Mouse (Mus musculus) embryonic facial prominence, embryonic 11.5 days (tissue): ENCODE measurements around the gene Eno2. TPM values are rescaled to one million over a fixed set of nuclear protein-coding genes. Genes with fewer than 3 reads are reported as not detected.
A peak's percentile ranks its signal among the peaks of the same experiment; 100 is the strongest.

Experiments used
- ATAC-seq: fragments of 200-750 bp; cut with Nextera tagmentation; replicated peaks from 2 replicates; pipeline ENCODE4 v1.8.0; 2017; ENCODE audit warnings: low read depth; ENCODE audit not compliant: insufficient number of reproducible peaks, low FRiP score, low TSS enrichment
- DNase-seq: peaks from one replicate; pipeline ENCODE4 v3.0.0-alpha.2; 2015; ENCODE audit warnings: low spot score
- H3K27ac ChIP-seq: fragments of 300-500 bp; sonication (generic); replicated peaks from 2 replicates; pipeline ENCODE4 v1.5.1; 2014; ENCODE audit warnings: mild to moderate bottlenecking, low read depth, low read length, control low read depth
- H3K27me3 ChIP-seq: fragments of 300-500 bp; sonication (generic); 2 replicates; pipeline ENCODE4 v1.6.1; 2014; ENCODE audit warnings: mild to moderate bottlenecking, low read length, moderate library complexity, mixed read lengths; ENCODE audit not compliant: control insufficient read depth, insufficient read depth
- H3K36me3 ChIP-seq: fragments of 300-500 bp; sonication (generic); replicated peaks from 2 replicates; pipeline ENCODE4 v1.6.1; 2014; ENCODE audit warnings: low read depth, mild to moderate bottlenecking, low read length, moderate library complexity, mixed read lengths; ENCODE audit not compliant: control insufficient read depth, insufficient read depth
- H3K4me1 ChIP-seq: fragments of 300-500 bp; sonication (generic); 2 replicates; pipeline ENCODE4 v1.6.1; 2014; ENCODE audit warnings: low read length, mixed read lengths; ENCODE audit not compliant: control insufficient read depth, insufficient read depth
- H3K4me2 ChIP-seq: fragments of 300-500 bp; sonication (generic); 2 replicates; pipeline ENCODE4 v1.6.1; 2014; ENCODE audit warnings: low read depth, mild to moderate bottlenecking, control low read depth, low read length, moderate library complexity
- H3K4me3 ChIP-seq: fragments of 300-500 bp; sonication (generic); 2 replicates; pipeline ENCODE4 v1.5.1; 2014; ENCODE audit warnings: low read depth, low read length, control low read depth
- H3K9ac ChIP-seq: fragments of 300-500 bp; sonication (generic); replicated peaks from 2 replicates; pipeline ENCODE4 v1.6.1; 2014; ENCODE audit warnings: mild to moderate bottlenecking, control low read depth, low read length
- H3K9me3 ChIP-seq: fragments of 300-500 bp; sonication (generic); replicated peaks from 2 replicates; pipeline ENCODE4 v1.6.1; 2016; ENCODE audit warnings: mild to moderate bottlenecking, low read length, inconsistent platforms, mixed read lengths; ENCODE audit not compliant: control insufficient read depth
- WGBS: fragments of 180-500 bp; shearing (Covaris S2); extraction: QIAGEN DNeasy Blood & Tissue Kit; methylation state at CpG from one replicate; pipeline ENCODE4 v1.1.7; 2014; 5-methylcytosine and 5-hydroxymethylcytosine counted together
- polyA plus RNA-seq: library from polyadenylated mRNA; unstranded; fragments of >200 nt; fragmentation: Nextera tagmentation; extraction: Ambion mirVana; gene quantifications from 2 replicates; pipeline ENCODE4 v1.2.1, GENCODE M21; 2014

Gene Eno2
- 4.3 and 4.5 TPM in 2 replicates for polyA plus RNA-seq

GRCm38 (mm10) chr6:124769101-124769765 lies at the start of gene Eno2:
Eno2 (minus strand) TSS chr6:124769673.
- H3K9me3 ChIP-seq = no peaks in the 10 kb centered on the region
- peak within 1 kb of the TSS; percentile 44 for H3K4me3 ChIP-seq
- DNase-seq (peak; percentile 69), ATAC-seq (peak; percentile 38)
- peak within 1 kb of the TSS; percentile 58 for H3K9ac ChIP-seq
- under 1% methylated on average over 51 of the region's 54 CpGs for WGBS
- H3K4me1 ChIP-seq = peaks cover 4% of the 10 kb centered on the region
- peaks cover 3% of the 10 kb centered on the region; the same call in 1 of the 2 replicates for H3K27me3 ChIP-seq
- peak within 1 kb of the TSS; percentile 88 for H3K4me2 ChIP-seq
- H3K36me3 ChIP-seq = no peaks in the 10 kb centered on the region
- no peak within 1 kb of the TSS for H3K27ac ChIP-seq

DNA sequence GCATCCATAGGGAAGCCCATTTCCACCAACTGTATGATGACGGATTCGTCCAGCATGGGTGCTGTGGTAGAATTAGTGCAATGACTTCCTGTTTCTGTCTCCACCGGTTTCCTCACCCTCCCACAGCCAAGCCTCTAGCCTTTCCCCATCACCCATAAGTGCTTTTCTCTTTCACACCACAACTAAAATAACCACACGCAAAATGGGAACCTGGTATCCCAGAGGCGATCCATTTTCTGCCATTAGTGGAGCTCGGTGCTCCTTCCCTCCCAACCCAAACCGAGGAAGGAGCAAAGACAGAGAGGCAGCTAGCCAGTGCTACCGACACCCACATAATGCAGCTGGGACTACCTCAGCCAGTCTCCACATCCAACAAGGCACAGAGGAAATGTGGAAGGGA lies 48.5 kb upstream of the Eno2 start:
- peaks cover 15% of the 10 kb centered on the region for H3K36me3 ChIP-seq
- H3K4me1 ChIP-seq = no peaks in the 10 kb centered on the region
- 92% methylated on average over 8 of the region's 8 CpGs for WGBS
- no peaks in the 10 kb centered on the region for H3K9me3 ChIP-seq
- no peak overlapping the region for H3K4me3 ChIP-seq
- H3K27me3 ChIP-seq = no peaks in the 10 kb centered on the region
- no peak overlapping the region for H3K9ac ChIP-seq
- no peak overlapping the region for H3K27ac ChIP-seq
- ATAC-seq (no peak), DNase-seq (no peak)
- H3K4me2 ChIP-seq = no peak overlapping the region

DNA sequence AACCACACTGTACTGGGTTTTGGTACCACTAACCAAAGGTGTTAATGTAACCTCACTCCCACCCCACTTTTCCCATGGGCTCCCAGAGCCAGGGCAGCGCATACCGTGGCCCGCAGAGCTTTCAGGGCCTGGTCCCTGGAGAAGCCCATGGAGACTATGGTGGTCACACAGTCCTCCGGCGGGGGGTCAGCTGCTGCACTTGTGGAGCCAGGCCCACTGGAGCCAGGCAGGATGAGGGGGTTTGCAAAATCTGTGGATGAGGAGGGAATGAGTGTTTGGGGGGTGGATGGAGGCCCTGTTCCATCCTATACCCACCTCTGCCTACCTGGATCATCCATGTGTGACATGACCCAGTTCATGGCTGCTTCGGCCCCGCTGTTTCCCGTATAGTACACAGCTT lies 48.1 kb upstream of the Eno2 start:
- H3K4me3 ChIP-seq = no peak overlapping the region
- DNase-seq (no peak), ATAC-seq (no peak)
- no peaks in the 10 kb centered on the region for H3K4me1 ChIP-seq
- no peak overlapping the region for H3K27ac ChIP-seq
- H3K9me3 ChIP-seq = no peaks in the 10 kb centered on the region
- no peak overlapping the region for H3K4me2 ChIP-seq
- no peaks in the 10 kb centered on the region for H3K27me3 ChIP-seq
- WGBS = 95% methylated on average over 8 of the region's 8 CpGs
- H3K9ac ChIP-seq = no peak overlapping the region
- peaks cover 15% of the 10 kb centered on the region for H3K36me3 ChIP-seq

- DNase-seq (no peak), ATAC-seq (no peak)
- H3K27me3 ChIP-seq = no peaks in the 10 kb centered on the region
- no peak overlapping the region for H3K4me2 ChIP-seq
- no peaks in the 10 kb centered on the region for H3K4me1 ChIP-seq
- 94% methylated on average over 11 of the region's 11 CpGs for whole genome bisulfite sequencing
- peaks cover 15% of the 10 kb centered on the region for H3K36me3 ChIP-seq
- H3K27ac ChIP-seq = no peak overlapping the region
- H3K9ac ChIP-seq = no peak overlapping the region
- H3K9me3 ChIP-seq = no peaks in the 10 kb centered on the region
- no peak overlapping the region for H3K4me3 ChIP-seq
Measured at GRCm38 (mm10) chr6:124817125-124817524, 47.7 kb upstream of the Eno2 start.

GRCm38 (mm10) chr6:124816611-124817010 lies 47.1 kb upstream of the Eno2 start:
- no peak for DNase-seq
- H3K27ac ChIP-seq = no peak overlapping the region
- no peaks in the 10 kb centered on the region for H3K27me3 ChIP-seq
- no peaks in the 10 kb centered on the region for H3K9me3 ChIP-seq
- H3K9ac ChIP-seq = no peak overlapping the region
- H3K4me3 ChIP-seq = no peak overlapping the region
- H3K4me2 ChIP-seq = no peak overlapping the region
- H3K4me1 ChIP-seq = no peaks in the 10 kb centered on the region
- peaks cover 16% of the 10 kb centered on the region for H3K36me3 ChIP-seq
- no peak for ATAC-seq
- WGBS = 89% methylated on average over 4 of the region's 4 CpGs

DNA sequence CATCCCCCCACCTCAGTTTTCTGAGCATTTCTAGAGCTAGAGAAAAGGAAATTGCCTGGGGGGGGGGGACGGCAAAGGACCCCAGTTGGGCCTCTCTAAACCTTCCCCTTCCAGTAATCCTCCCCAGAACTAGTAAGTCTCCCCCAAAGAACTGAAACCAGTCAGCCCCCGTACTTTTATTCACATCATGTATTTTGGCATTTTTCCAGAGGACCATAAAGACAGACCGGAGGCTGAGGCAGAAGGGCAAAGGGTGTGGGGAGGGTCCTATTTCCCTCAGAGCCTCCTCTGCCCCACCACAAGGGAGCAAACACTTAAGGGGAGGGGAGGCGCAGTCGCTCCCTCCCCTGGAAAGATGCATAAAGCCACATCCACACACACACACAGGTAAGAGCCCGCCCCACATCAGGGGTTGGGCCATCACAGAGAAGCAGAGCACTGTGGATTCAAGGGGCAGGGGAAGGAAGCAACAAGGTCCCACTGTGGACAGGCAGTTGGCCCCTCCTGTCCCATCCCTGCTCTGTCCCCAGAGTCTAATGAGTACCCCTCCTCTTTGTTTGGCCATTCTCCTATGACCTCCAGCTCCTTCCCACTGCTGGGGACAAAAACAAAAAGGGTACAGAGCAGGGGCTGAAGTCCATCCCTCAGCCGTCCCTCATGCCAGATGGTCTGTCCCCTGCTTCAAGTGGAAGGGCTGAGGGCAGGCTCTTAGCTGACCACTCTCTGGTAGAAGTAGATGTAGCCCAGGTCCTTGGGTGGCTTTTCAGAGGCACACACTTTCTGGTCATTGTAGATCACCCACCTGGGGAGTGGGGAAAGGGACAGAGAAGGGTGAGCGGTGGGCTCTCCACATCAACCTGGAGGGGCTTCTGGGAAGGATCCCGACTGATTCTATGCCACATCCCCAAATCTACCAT lies 45.6 kb upstream of the Eno2 start:
- no peaks in the 10 kb centered on the region for H3K4me1 ChIP-seq
- H3K27me3 ChIP-seq = no peaks in the 10 kb centered on the region
- DNase-seq (no peak), ATAC-seq (no peak)
- no peak overlapping the region for H3K4me2 ChIP-seq
- 73% methylated on average over 9 of the region's 9 CpGs for WGBS
- no peaks in the 10 kb centered on the region for H3K9me3 ChIP-seq
- H3K4me3 ChIP-seq = no peak overlapping the region
- no peak overlapping the region for H3K27ac ChIP-seq
- H3K9ac ChIP-seq = no peak overlapping the region
- H3K36me3 ChIP-seq = peaks cover 18% of the 10 kb centered on the region

DNA sequence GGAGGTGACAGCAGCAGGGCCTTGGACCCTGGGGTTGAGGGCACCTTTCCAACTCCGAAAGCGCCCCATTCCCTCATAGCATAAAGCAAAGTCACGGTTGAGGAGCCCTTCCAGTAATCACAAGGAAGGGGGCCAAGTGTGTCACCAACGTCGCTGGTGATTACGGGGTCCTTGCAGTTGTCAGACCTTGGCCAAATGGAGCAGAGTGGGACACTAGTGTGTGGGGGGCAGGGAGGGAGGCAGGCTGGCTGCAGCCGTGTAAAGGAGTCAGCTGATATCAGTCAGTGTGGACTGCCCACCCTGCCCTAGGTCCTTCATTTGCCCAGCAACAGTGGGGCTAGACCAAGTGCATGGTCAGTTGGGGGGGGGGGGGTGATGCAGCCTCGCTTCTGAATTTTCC lies 45.0 kb upstream of the Eno2 start:
- peak; percentile 41 for ATAC-seq
- H3K36me3 ChIP-seq = peaks cover 15% of the 10 kb centered on the region
- H3K9me3 ChIP-seq = no peaks in the 10 kb centered on the region
- peak overlapping the region; percentile 53; the same call in 1 of the 2 replicates for H3K4me3 ChIP-seq
- H3K27ac ChIP-seq = no peak overlapping the region
- 36% methylated on average over 7 of the region's 8 CpGs for WGBS
- H3K4me1 ChIP-seq = no peaks in the 10 kb centered on the region
- peak overlapping the region; percentile 59 for H3K4me2 ChIP-seq
- no peak overlapping the region for H3K9ac ChIP-seq
- DNase-seq = no peak
- no peaks in the 10 kb centered on the region for H3K27me3 ChIP-seq

DNA sequence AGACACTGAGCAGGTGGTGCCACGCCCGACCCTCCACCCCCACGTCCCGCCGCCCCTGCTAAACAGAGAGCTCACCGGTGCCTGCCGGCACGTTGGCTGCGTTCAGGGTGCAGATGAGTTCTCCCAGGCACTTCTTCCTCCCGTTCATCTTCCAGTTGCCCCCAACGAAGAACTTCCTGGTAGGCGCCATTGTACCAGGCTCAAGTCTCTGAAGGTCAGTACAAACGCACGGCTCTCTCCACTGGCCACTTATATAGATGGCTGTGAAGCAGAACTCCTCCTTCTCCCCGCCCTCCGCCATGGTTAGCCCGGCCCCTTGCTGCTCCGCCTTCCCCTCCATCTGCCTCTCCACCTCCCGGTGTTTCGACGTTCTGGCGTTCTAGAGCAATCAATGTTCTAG lies 44.5 kb upstream of the Eno2 start, which contains the start of gene Tpi1:
Gene Tpi1 (minus strand): TSS at position 364 of the 400 bp plus-strand sequence.
- Histone ChIP-seq H3K36me3 (peaks cover 15% of the 10 kb centered on the region), H3K9me3 (no peaks in the 10 kb centered on the region), H3K27me3 (no peaks in the 10 kb centered on the region), H3K4me3 (peak within 1 kb of the TSS; percentile 53), H3K27ac (peak within 1 kb of the TSS; percentile 63), H3K9ac (peak within 1 kb of the TSS; percentile 61), H3K4me1 (no peaks in the 10 kb centered on the region), H3K4me2 (peak within 1 kb of the TSS; percentile 59)
- ATAC-seq (peak; percentile 81), DNase-seq (peak; percentile 95)
- 1% methylated on average over 22 of the region's 22 CpGs for WGBS
